Mouse (Mus musculus) gastrocnemius, postnatal 36 days (tissue): ENCODE measurements around the gene Megf6. TPM values are rescaled to one million over a fixed set of nuclear protein-coding genes. Genes with fewer than 3 reads are reported as not detected.

Experiments
- DNase-seq, 2 experiments: peaks; one replicate each; pipeline ENCODE4 v3.0.0; 2022
- intact Hi-C: fragments of 180-260 bp; cut with DNase I; formaldehyde crosslinking; loops from one replicate; pipeline ENCODE4 v1.15.1; 2025
- long read RNA-seq, 2 experiments: library from polyadenylated mRNA; stranded (forward); transcript quantifications; one replicate each; pipeline ENCODE4 v2.0.0; 2021
- total RNA-seq, 2 experiments: library from RNA; stranded (reverse); gene quantifications; 2 replicates each; pipeline ENCODE4 v1.2.3; 2021

The Megf6 gene
- under 1 TPM; 0.54 TPM for total RNA-seq
- long read RNA-seq, experiment 1, partial matches to known transcripts = 0 of 1 reads
- long read RNA-seq, experiment 1, other reads (novel, unspliced or antisense) = 1 of 1 reads
- long read RNA-seq, experiment 2 = 0 reads

GRCm38 (mm10) chr4:154170506-154171150, at the start of gene Megf6:
TSS of gene Megf6 (plus strand) at chr4:154170730.
- intact Hi-C loops = no loop called here
- DNase-seq = no peak

- no peak for DNase-seq
- intact Hi-C loops = no loop called here
Observed at GRCm38 (mm10) chr4:154121800-154122199, 48.7 kb upstream of the Megf6 start.

- intact Hi-C loops = no loop called here
- DNase-seq = no peak
Observed at GRCm38 (mm10) chr4:154122374-154122773, 48.2 kb upstream of the Megf6 start.

- intact Hi-C loops = no loop called here
- no peak for DNase-seq
Observed at GRCm38 (mm10) chr4:154123553-154123952, 47.0 kb upstream of the Megf6 start.

GRCm38 (mm10) chr4:154125202-154125601, 45.3 kb upstream of the Megf6 start:
- no peak for DNase-seq
- intact Hi-C loops = no loop called here

DNA sequence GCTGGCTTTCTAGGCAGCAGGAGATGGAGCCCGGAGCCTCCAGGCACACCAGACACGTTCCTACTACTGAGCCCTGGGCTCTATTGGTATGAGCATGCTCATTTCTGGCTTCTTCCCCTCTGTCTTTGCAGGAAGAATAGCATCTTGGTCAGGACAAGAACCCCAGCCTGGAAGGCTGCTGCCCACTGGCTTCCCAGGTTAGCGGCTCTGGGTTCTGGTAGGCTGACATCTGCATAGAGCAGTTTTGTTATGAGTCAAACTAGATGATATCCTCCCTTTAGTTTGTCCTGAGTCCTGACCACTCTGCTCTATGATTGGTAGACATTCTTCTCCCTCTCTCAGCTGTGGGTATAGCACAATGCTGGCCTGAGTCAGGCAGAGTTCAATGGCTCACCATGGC, 43.3 kb upstream of the Megf6 start:
- intact Hi-C loops = no loop called here
- no peak for DNase-seq

DNA sequence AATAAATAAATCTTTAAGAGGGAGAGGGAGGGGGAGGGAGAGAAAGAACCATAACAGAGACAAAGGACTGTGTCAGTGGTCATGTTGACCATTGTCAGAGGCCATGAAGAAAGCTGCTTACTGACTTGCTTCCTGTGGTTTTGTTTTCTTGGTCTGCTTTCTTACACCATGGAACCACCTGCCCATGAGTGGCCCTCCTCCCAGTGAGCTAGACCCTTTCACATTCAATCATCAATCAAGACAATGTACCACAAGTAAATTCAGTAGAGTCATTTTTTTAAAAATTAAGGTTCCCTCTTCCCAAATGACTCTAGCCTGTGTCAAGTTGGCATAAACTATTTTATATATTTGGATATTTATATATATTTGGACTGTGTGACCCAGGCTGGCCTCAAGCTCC, 40.6 kb upstream of the Megf6 start:
- no peak for DNase-seq
- intact Hi-C loops = no loop called here

DNA sequence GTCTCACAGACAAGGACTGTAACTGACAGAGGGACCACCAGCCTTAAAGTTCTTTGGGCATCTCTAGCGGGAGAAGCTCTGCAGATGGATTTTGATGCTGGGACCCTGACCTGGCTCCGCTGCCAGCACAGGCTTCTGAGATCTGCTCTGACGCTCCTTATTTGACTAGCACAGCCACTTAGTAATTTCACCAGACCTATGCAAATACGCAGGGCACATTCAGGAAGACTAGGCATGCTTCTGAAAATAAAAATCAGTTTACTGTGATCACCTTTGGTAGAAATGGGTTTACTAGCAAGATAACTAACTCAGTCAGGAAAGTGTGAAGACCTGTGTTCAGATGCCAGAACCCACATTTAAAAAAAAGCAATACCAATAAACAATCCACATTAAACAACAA, 38.6 kb upstream of the Megf6 start:
- DNase-seq = no peak
- intact Hi-C loops = no loop called here

GRCm38 (mm10) chr4:154134803-154135202, 35.7 kb upstream of the Megf6 start:
- no peak for DNase-seq
- intact Hi-C loops = no loop called here

DNA sequence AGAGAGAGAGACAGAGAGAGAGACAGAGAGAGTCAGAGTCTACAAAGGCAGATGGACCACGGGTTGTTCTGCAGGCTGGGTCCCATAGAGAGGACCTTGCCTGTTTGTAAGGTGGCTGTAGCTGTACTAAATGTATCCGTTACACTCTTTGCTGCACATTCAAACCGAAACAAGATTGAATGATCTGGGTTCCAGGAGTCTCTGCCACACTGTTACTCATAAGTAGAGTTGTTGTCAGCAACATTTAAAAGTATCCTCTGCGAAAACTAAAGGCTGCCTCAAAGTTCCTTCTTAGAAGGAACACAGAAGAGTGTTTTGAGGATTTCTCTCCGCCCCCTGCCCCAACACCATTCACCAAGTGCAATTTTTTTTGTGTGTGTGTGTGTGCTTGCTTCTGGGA, 33.4 kb upstream of the Megf6 start:
- DNase-seq = no peak
- intact Hi-C loops = no loop called here

DNA sequence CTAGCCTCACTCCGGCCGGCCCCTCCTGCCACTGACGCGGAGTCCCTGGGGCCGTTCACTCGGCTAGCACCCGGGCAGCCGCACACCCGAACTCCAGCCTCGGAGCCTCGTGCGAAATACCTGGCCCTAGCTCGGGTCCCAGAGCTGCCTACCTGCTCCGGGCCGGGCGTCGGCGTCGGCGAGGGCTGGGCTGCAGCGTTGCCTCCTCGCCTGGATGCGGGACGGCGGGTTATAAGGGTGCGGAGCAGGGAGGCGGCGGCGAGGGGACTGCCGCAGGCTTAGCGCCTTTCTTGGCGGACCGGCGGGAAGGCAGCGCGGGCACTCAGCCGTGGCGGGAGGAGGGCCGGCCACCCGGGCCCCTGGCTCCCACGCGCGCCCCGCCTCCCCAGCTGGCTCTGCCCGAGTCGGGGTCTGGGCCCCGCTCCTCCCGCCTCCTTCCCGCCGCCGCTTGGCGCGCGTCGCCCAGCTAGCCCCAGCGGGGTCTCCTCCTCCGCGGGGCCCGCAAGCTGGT, 30.8 kb upstream of the Megf6 start:
- intact Hi-C loops = no loop called here
- DNase-seq = no peak

GRCm38 (mm10) chr4:154140182-154140212, 30.5 kb upstream of the Megf6 start, which contains the start of gene Trp73:
TSS of gene Trp73 (minus strand) at chr4:154140208.
- no peak for DNase-seq
- intact Hi-C loops = no loop called here

- intact Hi-C loops = no loop called here
Observed at GRCm38 (mm10) chr4:154140213-154141008, 30.1 kb upstream of the Megf6 start.

DNA sequence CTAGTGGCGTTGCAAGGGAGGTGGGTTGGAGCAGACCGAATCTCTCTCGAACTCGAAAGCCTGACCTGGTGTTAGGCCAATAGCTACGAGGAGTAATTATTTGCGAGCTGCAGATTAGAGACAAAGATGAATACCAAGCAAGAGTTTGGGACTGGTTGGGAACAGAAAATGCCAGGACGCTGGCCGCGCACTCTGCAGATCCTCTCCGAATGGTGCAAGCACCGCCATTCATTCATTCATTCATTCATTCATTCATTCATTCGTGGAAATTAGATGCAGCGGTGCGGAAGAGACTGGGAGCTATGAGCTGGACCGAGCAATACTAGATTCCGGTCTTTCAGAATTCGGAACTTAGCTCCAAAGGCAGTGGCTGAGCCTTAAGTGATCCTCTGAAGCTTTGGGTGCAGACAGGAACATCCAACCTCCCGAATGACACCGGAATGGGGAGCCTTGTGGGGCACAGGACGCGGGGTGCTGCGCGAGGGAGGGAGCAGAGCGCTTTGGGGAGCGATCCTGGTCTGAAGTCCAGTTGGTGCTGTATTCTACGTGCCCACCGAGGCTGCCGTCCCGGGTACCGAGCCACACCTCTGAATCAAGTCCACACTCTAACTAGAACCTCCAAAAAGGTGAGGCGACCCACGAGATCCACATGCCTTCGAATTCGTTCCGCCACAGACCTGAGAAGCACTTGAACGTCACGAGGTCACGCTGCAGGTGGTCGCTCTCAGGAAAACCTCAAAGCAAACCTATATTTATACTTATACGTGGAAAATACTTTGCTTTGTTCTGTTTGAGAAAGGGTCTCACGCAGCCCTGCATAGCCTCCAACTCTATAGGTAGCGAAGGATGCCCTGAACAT, 29.3 kb upstream of the Megf6 start:
- no peak for DNase-seq
- intact Hi-C loops = no loop called here

More at GRCm38 (mm10) chr4:154140213-154141008, 30.1 kb upstream of the Megf6 start:
- DNase-seq = no peak

DNA sequence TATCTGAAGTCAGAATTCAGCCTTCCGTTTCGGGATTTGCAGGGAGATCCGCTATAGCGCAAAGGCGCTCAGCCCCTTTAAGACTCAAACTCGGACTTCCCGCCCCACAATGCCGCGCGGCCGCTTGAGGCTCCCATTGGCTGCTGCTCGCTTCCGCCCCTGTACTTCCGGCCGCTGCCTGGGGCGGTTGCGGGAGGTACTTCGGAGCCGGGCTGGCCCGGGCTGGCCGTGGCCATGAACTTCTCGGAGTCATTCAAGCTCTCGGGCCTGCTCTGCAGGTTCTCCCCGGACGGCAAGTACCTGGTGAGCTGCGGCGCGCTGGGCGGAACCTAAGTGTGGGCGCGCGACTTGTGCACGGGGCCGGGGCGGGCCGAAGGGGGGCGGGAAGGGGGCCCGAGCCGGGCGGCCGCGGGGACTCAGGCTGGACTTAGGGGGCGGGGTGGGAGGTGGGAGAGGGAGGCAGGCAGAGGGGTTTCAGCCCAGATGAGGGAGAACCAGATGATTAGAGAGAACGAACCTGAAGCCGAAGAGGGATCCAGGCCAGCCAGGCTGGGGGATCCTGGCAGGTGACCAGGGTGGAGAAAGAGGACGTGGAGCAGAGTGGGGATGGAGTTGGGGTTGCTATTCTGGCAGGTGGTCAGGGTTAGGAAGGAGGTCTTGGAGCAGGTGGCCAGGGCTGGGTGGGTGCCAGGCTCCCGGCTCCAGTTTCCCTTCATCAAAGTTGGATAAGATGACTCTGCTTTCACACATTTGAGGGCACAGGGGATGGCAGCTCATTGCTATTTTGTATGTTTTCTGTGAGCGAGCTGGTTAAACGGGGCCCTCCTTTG, 28.1 kb upstream of the Megf6 start, which contains the start of gene Wrap73:
Gene Wrap73, plus strand, starts transcription at position 162 of the 830 bp plus-strand sequence.
- DNase-seq = peak; percentile 82 to 85
- intact Hi-C loops = no loop called here

DNA sequence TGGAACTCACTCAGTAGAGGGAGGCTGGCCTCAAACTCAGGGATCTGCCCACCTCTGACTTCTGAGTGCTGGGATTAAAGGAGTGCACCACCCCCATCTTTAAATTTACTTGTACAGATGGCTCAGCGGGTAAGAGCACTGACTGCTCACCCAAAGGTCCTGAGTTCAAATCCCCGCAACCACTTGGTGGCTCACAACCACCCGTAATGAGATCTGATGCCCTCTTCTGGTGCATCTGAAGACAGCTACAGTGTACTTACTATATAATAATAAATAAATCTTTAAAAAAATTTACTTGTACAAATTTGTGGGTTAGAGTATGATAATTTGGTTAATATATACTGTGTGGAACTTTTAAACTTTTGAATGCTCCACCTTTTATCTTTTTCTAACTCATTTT, 25.8 kb upstream of the Megf6 start:
- intact Hi-C loops = no loop called here
- no peak for DNase-seq

GRCm38 (mm10) chr4:154146342-154146741, 24.2 kb upstream of the Megf6 start:
- intact Hi-C loops = no loop called here

DNA sequence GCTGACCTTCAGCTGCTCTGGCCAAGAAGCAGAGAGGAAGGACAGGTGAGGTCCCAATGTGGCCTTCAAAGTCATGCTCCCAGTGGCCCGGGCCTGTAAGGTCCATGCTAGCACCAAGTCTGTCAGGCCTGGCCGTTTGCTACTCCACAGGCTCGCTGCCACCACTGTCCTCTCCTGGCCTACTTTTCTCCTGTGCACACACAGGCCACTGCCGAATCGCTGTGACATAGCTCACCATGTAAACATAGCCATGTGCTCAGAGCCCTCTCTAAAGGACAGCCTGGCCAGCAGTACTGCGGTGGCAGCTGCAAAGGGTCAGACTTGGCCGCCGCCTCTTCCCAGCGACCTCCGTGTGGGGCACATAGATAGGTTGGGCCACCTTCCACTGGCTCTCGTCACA, 16.4 kb upstream of the Megf6 start:
- no peak for DNase-seq
- intact Hi-C loops = no loop called here

More at GRCm38 (mm10) chr4:154146342-154146741, 24.2 kb upstream of the Megf6 start:
- no peak for DNase-seq

GRCm38 (mm10) chr4:154156050-154156449, 14.5 kb upstream of the Megf6 start:
- DNase-seq = no peak
- intact Hi-C loops = no loop called here

- intact Hi-C loops = no loop called here
- DNase-seq = no peak
Observed at GRCm38 (mm10) chr4:154157970-154158662, 12.4 kb upstream of the Megf6 start.
